Mouse (Mus musculus) kidney, embryonic 15.5 days (tissue): ENCODE measurements at regions not wholly inside any gene's neighbourhood (a gene's known extent, or its start where the extent isn't known, plus 50 kb on each side); places are given as distances from the start of the nearest gene placed in this dataset. TPM values are rescaled to one million over a fixed set of nuclear protein-coding genes. Genes with fewer than 3 reads are reported as not detected.

ENCODE experiments used
- microRNA-seq: library from miRNA; unstranded; fragments of <30 nt; microRNA quantifications from one replicate; pipeline ENCODE4, GENCODE M21; 2016

Small RNA genes lying in the stretch of these regions (microRNA-seq; reads per million reads assigned to microRNA genes)
- not detected for gene Gm27878
